Mouse (Mus musculus) kidney, embryonic 14.5 days (tissue): ENCODE data around the gene Saal1. TPM values are rescaled to one million over a fixed set of nuclear protein-coding genes. Genes with fewer than 3 reads are reported as not detected.
"Not testable (repeated sequence)": the region's sequence is repeated elsewhere in the genome, so short reads cannot be mapped to it uniquely, and the experiment has no call there.

Source experiments
- ATAC-seq: fragments of 200-750 bp; cut with Nextera tagmentation; 2 replicates; pipeline ENCODE4 v1.8.0; 2017; ENCODE audit warnings: moderate number of reproducible peaks, mild to moderate bottlenecking, moderate TSS enrichment, moderate library complexity; ENCODE audit not compliant: low FRiP score, low TSS enrichment
- H3K27ac ChIP-seq: fragments of 300-500 bp; sonication (generic); 2 replicates; pipeline ENCODE4 v1.5.1; 2014; ENCODE audit warnings: low read depth, mild to moderate bottlenecking, low read length, moderate library complexity, mixed read lengths
- H3K27me3 ChIP-seq: fragments of 300-500 bp; sonication (generic); 2 replicates; pipeline ENCODE4 v1.6.1; 2014; ENCODE audit warnings: mild to moderate bottlenecking, low read length; ENCODE audit not compliant: control insufficient read depth, insufficient read depth
- H3K36me3 ChIP-seq: fragments of 300-500 bp; sonication (generic); 2 replicates; pipeline ENCODE4 v1.6.1; 2014; ENCODE audit warnings: low read length, mixed read lengths; ENCODE audit not compliant: control insufficient read depth, insufficient read depth
- H3K4me1 ChIP-seq: fragments of 300-500 bp; sonication (generic); 2 replicates; pipeline ENCODE4 v1.6.1; 2014; ENCODE audit warnings: low read length, mixed read lengths; ENCODE audit not compliant: control insufficient read depth, insufficient read depth
- H3K4me2 ChIP-seq: fragments of 300-500 bp; sonication (generic); replicated peaks from 2 replicates; pipeline ENCODE4 v1.6.1; 2014; ENCODE audit warnings: low read depth, mild to moderate bottlenecking, low read length
- H3K4me3 ChIP-seq: fragments of 300-500 bp; sonication (generic); 2 replicates; pipeline ENCODE4 v1.5.1; 2014; ENCODE audit warnings: mild to moderate bottlenecking, low read length
- H3K9ac ChIP-seq: fragments of 300-500 bp; sonication (generic); 2 replicates; pipeline ENCODE4 v1.6.1; 2014; ENCODE audit warnings: low read depth, mild to moderate bottlenecking, low read length, moderate library complexity
- H3K9me3 ChIP-seq: fragments of 300-500 bp; sonication (generic); 2 replicates; pipeline ENCODE4 v1.6.1; 2016; ENCODE audit warnings: low read length; ENCODE audit not compliant: control insufficient read depth
- WGBS: fragments of 180-500 bp; shearing (Covaris S2); extraction: QIAGEN DNeasy Blood & Tissue Kit; methylation state at CpG from one replicate; pipeline ENCODE4 v1.1.7; 2014; 5-methylcytosine and 5-hydroxymethylcytosine counted together
- polyA plus RNA-seq: library from polyadenylated mRNA; unstranded; fragments of >200 nt; fragmentation: Nextera tagmentation; extraction: Ambion mirVana; gene quantifications from 2 replicates; pipeline ENCODE4 v1.2.1, GENCODE M21; 2014

Saal1 gene
- polyA plus RNA-seq, 1 experiment from 2014 or later = 37.9 TPM

- H3K4me3 ChIP-seq = no peak within 1 kb of the TSS
- no peak within 1 kb of the TSS for H3K27ac ChIP-seq
- no peaks in the 10 kb centered on the region for H3K36me3 ChIP-seq
- H3K4me1 ChIP-seq = no peaks in the 10 kb centered on the region
- no peak for ATAC-seq
- 85% methylated on average over 5 of the region's 5 CpGs for WGBS
- no peak within 1 kb of the TSS for H3K9ac ChIP-seq
- no peaks in the 10 kb centered on the region for H3K27me3 ChIP-seq
- no peaks in the 10 kb centered on the region for H3K9me3 ChIP-seq
- no peak within 1 kb of the TSS for H3K4me2 ChIP-seq
Observed at GRCm38 (mm10) chr7:46715600-46715999, 5.1 kb upstream of the Saal1 start, which contains the start of gene Saa3. Gene Saa3 (minus strand): TSS chr7:46715700.

- no peak overlapping the region for H3K4me2 ChIP-seq
- H3K9me3 ChIP-seq = no peaks in the 10 kb centered on the region
- 33% methylated on average over 6 of the region's 6 CpGs for WGBS
- ATAC-seq = no peak
- no peak overlapping the region for H3K4me3 ChIP-seq
- H3K9ac ChIP-seq = no peak overlapping the region
- no peaks in the 10 kb centered on the region for H3K27me3 ChIP-seq
- 0 out of 2 replicates have a peak, but pooled peaks cover 3% of the 10 kb centered on the region for H3K4me1 ChIP-seq
- H3K27ac ChIP-seq = no peak overlapping the region
- H3K36me3 ChIP-seq = no peaks in the 10 kb centered on the region
Observed at GRCm38 (mm10) chr7:46714518-46714917, 4.0 kb upstream of the Saal1 start.

GRCm38 (mm10) chr7:46712250-46712649 is 1.8 kb upstream of the Saal1 start:
- H3K4me3 ChIP-seq = no peak overlapping the region

GRCm38 (mm10) chr7:46700521-46701025 is 9.9 kb downstream of the Saal1 start:
- no peak overlapping the region for H3K4me2 ChIP-seq
- ATAC-seq = no peak
- WGBS = 90% methylated on average over 6 of the region's 6 CpGs

More at GRCm38 (mm10) chr7:46712250-46712649, 1.8 kb upstream of the Saal1 start:
- no peak overlapping the region for H3K27ac ChIP-seq
- peaks cover 8% of the 10 kb centered on the region; the same call in 1 of the 2 replicates for H3K36me3 ChIP-seq
- no peaks in the 10 kb centered on the region for H3K9me3 ChIP-seq
- 0 out of 2 replicates have a peak, but pooled peaks cover 3% of the 10 kb centered on the region for H3K4me1 ChIP-seq
- no peaks in the 10 kb centered on the region for H3K27me3 ChIP-seq
- WGBS = 77% methylated on average over 6 of the region's 6 CpGs
- no peak for ATAC-seq
- no peak overlapping the region for H3K9ac ChIP-seq
- no peak overlapping the region for H3K4me2 ChIP-seq

GRCm38 (mm10) chr7:46696754-46697153 is 13.7 kb downstream of the Saal1 start:
- Histone ChIP-seq H3K4me2 (no peak overlapping the region), H3K36me3 (peaks cover 71% of the 10 kb centered on the region), H3K9ac (no peak overlapping the region), H3K27ac (no peak overlapping the region), H3K27me3 (no peaks in the 10 kb centered on the region), H3K4me1 (no peaks in the 10 kb centered on the region), H3K9me3 (no peaks in the 10 kb centered on the region), H3K4me3 (no peak overlapping the region)
- WGBS = 89% methylated on average over 1 of the region's 1 CpGs
- ATAC-seq = no peak

More at GRCm38 (mm10) chr7:46700521-46701025, 9.9 kb downstream of the Saal1 start:
- H3K9me3 ChIP-seq = no peaks in the 10 kb centered on the region
- H3K4me1 ChIP-seq = no peaks in the 10 kb centered on the region
- no peak overlapping the region for H3K27ac ChIP-seq
- peaks cover 90% of the 10 kb centered on the region for H3K36me3 ChIP-seq
- H3K4me3 ChIP-seq = no peak overlapping the region
- no peaks in the 10 kb centered on the region for H3K27me3 ChIP-seq
- no peak overlapping the region for H3K9ac ChIP-seq

GRCm38 (mm10) chr7:46686827-46687226 is 23.7 kb downstream of the Saal1 start:
- H3K4me1 ChIP-seq = no peaks in the 10 kb centered on the region

GRCm38 (mm10) chr7:46680732-46681131 is 29.7 kb downstream of the Saal1 start:
- no peak overlapping the region for H3K27ac ChIP-seq
- H3K27me3 ChIP-seq = no peaks in the 10 kb centered on the region
- ATAC-seq = no peak
- no peak overlapping the region for H3K9ac ChIP-seq
- H3K4me3 ChIP-seq = no peak overlapping the region
- no peaks in the 10 kb centered on the region for H3K9me3 ChIP-seq
- no peak overlapping the region for H3K4me2 ChIP-seq
- H3K36me3 ChIP-seq = no peaks in the 10 kb centered on the region
- no peaks in the 10 kb centered on the region for H3K4me1 ChIP-seq

More at GRCm38 (mm10) chr7:46686827-46687226, 23.7 kb downstream of the Saal1 start:
- no peak for ATAC-seq
- Histone ChIP-seq H3K36me3 (peaks cover 34% of the 10 kb centered on the region), H3K4me2 (no peak overlapping the region), H3K9ac (no peak overlapping the region), H3K27ac (no peak overlapping the region), H3K4me3 (no peak overlapping the region), H3K27me3 (no peaks in the 10 kb centered on the region), H3K9me3 (no peaks in the 10 kb centered on the region)
- WGBS = 91% methylated on average over 5 of the region's 5 CpGs

GRCm38 (mm10) chr7:46679044-46679443 is 31.4 kb downstream of the Saal1 start:
- H3K4me2 ChIP-seq, H3K27me3 ChIP-seq, H3K36me3 ChIP-seq, H3K4me1 ChIP-seq, H3K4me3 ChIP-seq, H3K9me3 ChIP-seq, ATAC-seq, H3K9ac ChIP-seq, H3K27ac ChIP-seq: not testable (repeated sequence)
- WGBS = 84% methylated on average over 7 of the region's 7 CpGs

- Histone ChIP-seq H3K27ac (no peak overlapping the region), H3K4me2 (no peak overlapping the region), H3K9ac (no peak overlapping the region), H3K27me3 (no peaks in the 10 kb centered on the region), H3K36me3 (no peaks in the 10 kb centered on the region), H3K9me3 (no peaks in the 10 kb centered on the region), H3K4me3 (no peak overlapping the region), H3K4me1 (no peaks in the 10 kb centered on the region)
- no peak for ATAC-seq
- 86% methylated on average over 3 of the region's 3 CpGs for WGBS
Observed at GRCm38 (mm10) chr7:46678417-46678816, 32.1 kb downstream of the Saal1 start.
